Mouse (Mus musculus) layer of hippocampus, postnatal 36 days (tissue): ENCODE data around the gene Ltbp3. TPM values are rescaled to one million over a fixed set of nuclear protein-coding genes. Genes with fewer than 3 reads are reported as not detected.

Experiments used
- DNase-seq, 2 experiments: peaks; one replicate each; pipeline ENCODE4 v3.0.0; 2022
- total RNA-seq, 2 experiments: library from RNA; stranded (reverse); gene quantifications; 2 replicates each; pipeline ENCODE4 v1.2.3; 2021

Gene Ltbp3
- total RNA-seq, 2 experiments from 2014 or later = 24.9 to 28.0 TPM

GRCm38 (mm10) chr19:5724549-5724941 lies 16.2 kb upstream of the Ltbp3 start:
- no peak for DNase-seq

- no peak for DNase-seq
Measured at GRCm38 (mm10) chr19:5725029-5725707, 15.5 kb upstream of the Ltbp3 start.

GRCm38 (mm10) chr19:5725767-5726515 lies 14.8 kb upstream of the Ltbp3 start, which contains the start of gene Ehbp1l1:
TSS of gene Ehbp1l1 (minus strand) at chr19:5726317.
- no peak for DNase-seq

GRCm38 (mm10) chr19:5726961-5727578 lies 13.6 kb upstream of the Ltbp3 start:
- DNase-seq = no peak

GRCm38 (mm10) chr19:5727701-5728100 lies 13.0 kb upstream of the Ltbp3 start:
- peak; percentile 83 for DNase-seq

- peak in 1 of 2 experiments; percentile 57 for DNase-seq
Measured at GRCm38 (mm10) chr19:5728631-5729443, 11.9 kb upstream of the Ltbp3 start.

GRCm38 (mm10) chr19:5729444-5729815 lies 11.3 kb upstream of the Ltbp3 start, which contains the start of gene Fam89b:
TSS of gene Fam89b (minus strand) at chr19:5729653.
- DNase-seq = peak; percentile 81 to 82

- DNase-seq = no peak
Measured at GRCm38 (mm10) chr19:5730314-5731186, 10.2 kb upstream of the Ltbp3 start.

- DNase-seq = peak; percentile 91
Measured at GRCm38 (mm10) chr19:5731264-5731978, 9.3 kb upstream of the Ltbp3 start.

GRCm38 (mm10) chr19:5734325-5734724 lies 6.4 kb upstream of the Ltbp3 start:
- DNase-seq = no peak

GRCm38 (mm10) chr19:5739446-5739845 lies 1.3 kb upstream of the Ltbp3 start:
- no peak for DNase-seq

GRCm38 (mm10) chr19:5741641-5742240 lies 1.0 kb downstream of the Ltbp3 start:
- DNase-seq = peak; percentile 71 to 73

GRCm38 (mm10) chr19:5742241-5742641 lies 1.5 kb downstream of the Ltbp3 start:
- DNase-seq = no peak

GRCm38 (mm10) chr19:5743576-5743975 lies 2.9 kb downstream of the Ltbp3 start:
- DNase-seq = no peak

GRCm38 (mm10) chr19:5745756-5746710 lies 5.3 kb downstream of the Ltbp3 start:
- DNase-seq = no peak

- DNase-seq = no peak
Measured at GRCm38 (mm10) chr19:5746907-5747363, 6.2 kb downstream of the Ltbp3 start.

- no peak for DNase-seq
Measured at GRCm38 (mm10) chr19:5749476-5749875, 8.8 kb downstream of the Ltbp3 start.

GRCm38 (mm10) chr19:5750951-5751350 lies 10.2 kb downstream of the Ltbp3 start:
- no peak for DNase-seq

- no peak for DNase-seq
Measured at GRCm38 (mm10) chr19:5751742-5752141, 11.0 kb downstream of the Ltbp3 start.
